Mouse (Mus musculus) adrenal gland (tissue): ENCODE data around the gene Btf3l4.

ENCODE experiments used
- intact Hi-C: fragments of 180-260 bp; cut with DNase I; formaldehyde crosslinking; loops from one replicate; pipeline ENCODE4 v1.15.1; 2025
- long read RNA-seq, 2 experiments: library from polyadenylated mRNA; unstranded; transcript quantifications; one replicate each; pipeline ENCODE4 v2.0.0; 2020; ENCODE audit warnings: borderline replicate concordance in 1 of 2; ENCODE audit not compliant: insufficient replicate concordance in 1 of 2

Btf3l4 gene
- long read RNA-seq, experiment 1, transcript Btf3l4-204 (6 exons, 3,141 nt), result major isoform, 93 of 100 reads
- long read RNA-seq, experiment 1, partial matches to known transcripts, result 1 of 100 reads
- long read RNA-seq, experiment 1, other reads (novel, unspliced or antisense), result 4 of 100 reads
- long read RNA-seq, experiment 2, transcript Btf3l4-204 (6 exons, 3,141 nt), result major isoform, 105 of 121 reads
- long read RNA-seq, experiment 2, transcript Btf3l4-203 (6 exons, 1,033 nt), result minor isoform, 6 of 121 reads
- long read RNA-seq, experiment 2, partial matches to known transcripts, result 2 of 121 reads
- long read RNA-seq, experiment 2, other reads (novel, unspliced or antisense), result 4 of 121 reads

GRCm38 (mm10) chr4:108832916-108833827, at the start of gene Btf3l4:
Gene Btf3l4, minus strand, starts transcription at chr4:108833614.
- intact Hi-C loops, result no loop called here

DNA sequence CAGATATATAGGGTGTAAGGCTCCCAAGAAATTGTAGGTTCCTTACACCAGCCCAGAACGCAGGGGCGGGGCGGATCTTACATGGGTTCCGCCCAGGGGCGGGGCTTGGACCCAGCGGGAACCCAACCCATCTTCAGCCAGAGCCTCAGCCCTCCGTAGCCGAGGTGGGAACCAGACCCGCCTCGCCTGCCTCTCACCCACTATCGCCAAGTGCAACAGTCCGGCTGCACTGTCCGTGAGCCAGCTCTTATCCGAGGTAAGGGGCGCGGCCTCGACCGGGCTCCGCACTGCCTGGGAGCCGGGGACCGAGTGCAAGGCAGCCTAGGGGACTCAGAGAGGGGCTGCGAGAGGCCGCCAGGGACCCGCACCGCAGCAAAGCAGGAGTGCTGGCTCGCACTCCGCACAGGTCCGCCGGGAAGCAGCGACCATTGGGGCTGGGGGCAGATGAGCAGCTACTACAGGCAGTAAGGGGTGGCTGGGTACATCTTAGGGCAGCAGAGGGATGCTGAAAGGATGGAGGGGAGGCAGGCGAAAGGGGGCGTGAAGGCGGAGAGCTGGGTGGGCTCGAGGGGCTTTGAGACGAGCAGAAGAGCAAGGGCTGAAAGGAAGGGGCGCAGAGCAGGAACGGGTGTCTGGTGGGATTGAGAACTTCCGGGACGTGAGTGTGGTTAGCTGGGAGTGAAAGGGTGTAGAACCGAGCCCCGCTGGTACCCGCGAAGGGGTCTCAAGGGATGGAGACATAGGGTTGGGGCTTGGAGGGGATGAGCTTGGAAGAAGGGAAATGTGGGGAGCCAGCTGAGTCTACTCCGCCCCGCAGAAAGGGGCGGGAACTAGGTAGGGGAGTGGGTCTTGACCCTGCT, 45.8 kb upstream of the Btf3l4 start, which contains the start of gene Rab3b:
Rab3b (plus strand) TSS at position 101 of the 860 bp plus-strand sequence.
- intact Hi-C loops, result loop anchor here (10.0 kb wide), 1 partner anchor 286 kb away; no protein-coding TSS in a partner anchor

DNA sequence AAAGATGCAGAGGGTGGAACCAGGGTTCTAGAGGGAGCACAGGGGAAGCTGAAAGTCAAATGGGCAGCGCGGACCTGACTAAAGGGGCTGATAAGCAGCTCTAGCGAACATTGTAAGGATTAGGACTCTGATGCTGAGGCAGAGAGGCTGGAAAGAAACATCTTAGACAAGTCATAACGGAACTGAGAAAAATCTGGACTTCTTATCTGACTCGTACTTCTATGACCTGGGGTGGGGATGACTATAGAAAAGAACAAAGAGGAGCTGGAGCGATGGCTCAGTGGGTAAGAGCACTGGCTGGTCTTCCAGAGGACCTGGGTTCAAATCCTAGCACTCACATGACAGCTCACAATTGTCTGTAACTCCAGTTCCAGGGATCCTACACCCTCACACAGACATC, 44.5 kb upstream of the Btf3l4 start:
- intact Hi-C loops, result loop anchor here (10.0 kb wide), 1 partner anchor 287 kb away; no protein-coding TSS in a partner anchor

DNA sequence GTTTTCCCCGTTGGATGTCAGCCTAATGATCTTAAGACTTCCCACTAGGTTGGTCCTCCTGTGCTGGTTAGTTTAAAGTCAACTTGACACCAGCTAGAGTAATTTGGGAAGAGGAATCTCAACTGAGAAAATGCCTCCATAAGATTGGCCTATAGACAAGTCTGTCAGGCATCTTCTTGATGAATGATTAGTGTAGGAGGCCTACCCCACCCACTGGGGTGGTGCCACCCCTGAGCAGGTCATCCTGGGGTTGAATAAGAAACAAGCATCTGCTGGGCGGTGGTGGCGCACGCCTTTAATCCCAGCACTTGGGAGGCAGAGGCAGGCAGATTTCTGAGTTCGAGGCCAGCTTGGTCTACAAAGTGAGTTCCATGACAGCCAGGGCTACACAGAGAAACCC, 40.3 kb upstream of the Btf3l4 start:
- intact Hi-C loops, result loop anchor here (5.0 to 10.0 kb wide), 2 partner anchors 76 to 291 kb away; no protein-coding TSS in a partner anchor

DNA sequence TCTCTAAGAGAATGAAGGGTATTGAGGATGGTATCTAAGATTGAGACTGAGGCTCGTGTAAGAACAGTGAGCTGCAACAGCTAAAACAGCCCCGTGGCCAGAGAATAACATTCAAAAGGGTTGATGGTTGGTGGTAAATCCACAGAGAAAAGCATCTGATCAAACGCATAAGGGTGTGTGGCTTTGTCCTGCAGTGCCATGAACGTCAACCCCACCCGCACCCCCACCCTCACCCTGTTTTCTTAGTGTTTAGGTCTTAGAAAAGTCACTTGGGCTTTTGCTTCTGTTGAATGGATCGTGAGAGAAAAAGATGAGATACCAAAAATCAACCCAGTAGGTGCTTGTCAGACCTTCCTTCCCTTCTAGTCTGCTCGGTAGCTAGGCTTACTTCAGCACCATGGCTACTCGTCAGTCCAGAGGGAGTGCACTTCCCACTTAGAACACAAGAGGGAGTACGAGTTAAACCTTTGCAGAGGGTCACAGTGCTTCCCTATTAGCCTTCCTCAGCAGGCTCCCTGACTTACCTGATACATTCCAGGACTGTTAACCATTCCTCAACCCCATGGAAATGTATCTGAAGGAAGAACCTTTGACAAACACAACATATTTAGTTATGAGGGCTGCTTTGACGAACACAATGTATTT, 36.4 kb upstream of the Btf3l4 start:
- intact Hi-C loops, result loop anchor here (2.0 to 10.0 kb wide), 3 partner anchors 73 to 295 kb away; no protein-coding TSS in a partner anchor

DNA sequence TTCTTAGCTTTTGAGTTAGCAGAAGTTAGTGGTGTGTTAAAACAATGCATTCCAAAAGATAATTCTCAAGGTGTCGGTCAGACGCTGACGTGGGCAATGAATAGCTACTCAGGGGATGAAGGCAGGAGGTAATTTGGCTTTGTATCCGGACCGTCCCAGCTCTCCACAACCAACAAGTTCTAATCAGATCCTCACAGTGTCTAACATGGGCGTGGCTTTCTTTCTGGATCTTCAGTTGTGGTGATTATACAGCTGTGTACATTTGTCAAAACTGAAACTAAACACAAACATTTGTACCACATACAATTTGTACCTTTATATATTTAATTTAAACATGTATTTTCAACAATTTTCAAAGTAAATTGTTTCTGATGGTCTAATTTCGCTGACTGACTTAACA, 33.4 kb upstream of the Btf3l4 start:
- intact Hi-C loops, result no loop called here

GRCm38 (mm10) chr4:108848505-108848848, 15.1 kb upstream of the Btf3l4 start, which contains the start of gene A730015C16Rik:
Gene A730015C16Rik, minus strand, starts transcription at chr4:108848619.
- intact Hi-C loops, result no loop called here

GRCm38 (mm10) chr4:108847715-108848504, 14.5 kb upstream of the Btf3l4 start, which contains the start of gene Kti12:
Gene Kti12, plus strand, starts transcription at chr4:108847785.
- intact Hi-C loops, result no loop called here

- intact Hi-C loops, result no loop called here
Observed at GRCm38 (mm10) chr4:108845824-108846569, 12.6 kb upstream of the Btf3l4 start.

GRCm38 (mm10) chr4:108843336-108843735, 9.9 kb upstream of the Btf3l4 start:
- intact Hi-C loops, result no loop called here

- intact Hi-C loops, result no loop called here
Observed at GRCm38 (mm10) chr4:108841920-108842578, 8.6 kb upstream of the Btf3l4 start.

DNA sequence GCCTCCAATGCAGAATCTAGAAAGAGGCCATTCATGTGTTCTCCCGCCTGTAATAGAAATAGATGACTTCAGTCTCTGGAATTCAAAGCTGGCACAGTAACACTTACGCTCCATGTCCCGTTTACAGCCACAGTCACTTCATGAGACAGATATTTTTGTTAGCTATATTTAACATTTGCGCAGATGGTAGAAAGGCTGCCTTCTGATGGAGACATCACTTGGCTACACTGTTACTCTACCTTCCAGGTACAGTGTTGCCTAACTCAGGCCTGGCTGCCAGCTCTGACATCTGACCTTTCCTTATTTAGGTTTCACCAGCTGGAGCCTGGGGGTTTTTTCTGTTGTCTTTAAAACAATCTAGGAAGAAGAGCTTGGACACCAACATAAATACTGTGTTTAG, 4.6 kb upstream of the Btf3l4 start:
- intact Hi-C loops, result no loop called here

GRCm38 (mm10) chr4:108835496-108835895, 2.1 kb upstream of the Btf3l4 start:
- intact Hi-C loops, result no loop called here

DNA sequence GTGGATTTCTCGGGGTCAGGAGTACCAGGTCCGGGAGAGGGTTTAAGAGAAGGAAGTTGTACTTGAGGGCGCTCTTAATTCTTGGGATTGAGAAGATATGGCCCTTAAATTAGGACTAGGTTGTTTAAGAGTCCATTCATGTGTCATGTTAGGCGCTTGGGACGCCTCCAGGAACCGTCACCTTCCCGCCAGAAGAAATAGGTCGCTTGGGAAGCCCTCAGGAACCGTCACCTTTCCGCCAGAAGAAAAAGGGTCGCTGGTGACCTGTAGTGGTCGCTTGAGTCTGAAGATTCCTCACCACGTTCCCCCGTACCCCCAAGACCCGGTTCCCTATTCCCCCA, 1.5 kb upstream of the Btf3l4 start:
- intact Hi-C loops, result no loop called here

- intact Hi-C loops, result no loop called here
Observed at GRCm38 (mm10) chr4:108834115-108834970, 929 bp upstream of the Btf3l4 start, which contains the start of gene Txndc12. Gene Txndc12, plus strand, starts transcription at chr4:108834601.

DNA sequence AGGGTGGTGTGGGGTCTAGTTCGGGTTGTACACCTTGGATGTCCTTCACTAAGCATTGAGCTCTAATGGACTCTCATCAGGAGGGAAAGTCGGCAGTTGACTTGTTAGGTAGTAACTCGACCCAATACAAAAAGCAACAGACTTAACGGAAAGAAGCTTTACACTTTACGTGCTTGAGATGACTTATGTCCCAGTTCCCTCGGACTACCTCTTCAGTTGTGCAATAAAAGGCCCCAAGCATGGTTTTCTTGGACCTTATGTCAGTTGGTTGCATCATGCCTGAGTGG, 357 bp upstream of the Btf3l4 start:
- intact Hi-C loops, result no loop called here

GRCm38 (mm10) chr4:108830698-108831097, 2.7 kb downstream of the Btf3l4 start:
- intact Hi-C loops, result no loop called here

DNA sequence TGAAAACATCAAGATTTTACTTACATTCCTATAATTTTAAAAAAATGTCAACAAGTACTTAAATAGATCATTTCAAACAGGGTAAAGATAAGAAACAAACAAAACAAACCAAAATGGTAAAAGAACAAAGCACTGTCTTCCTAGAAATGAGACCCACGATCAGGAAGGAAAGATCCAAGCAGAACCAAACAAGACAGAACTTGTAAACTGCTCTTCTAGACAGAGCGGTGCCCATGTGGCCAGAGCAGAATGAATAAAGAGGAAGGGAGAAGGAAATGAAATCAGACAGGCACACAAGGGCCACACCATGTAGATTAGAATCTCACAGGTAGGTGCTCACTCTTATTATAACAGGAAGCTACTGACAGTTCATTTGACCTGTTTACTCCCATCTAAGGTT, 6.8 kb downstream of the Btf3l4 start:
- intact Hi-C loops, result no loop called here
